Mouse (Mus musculus) sigmoid colon, adult 10 weeks (tissue): ENCODE data around the gene Gm136. TPM values are rescaled to one million over a fixed set of nuclear protein-coding genes. Genes with fewer than 3 reads are reported as not detected.

Source experiments
- polyA plus RNA-seq: library from polyadenylated mRNA; stranded (reverse); fragments of 350-450 nt; fragmentation: Illumina TruSeq; extraction: RNeasy Lipid Tissue Mini Kit (QIAGEN cat#74804); gene quantifications from one replicate; pipeline ENCODE4 v1.2.3, GENCODE M21; 2014; ENCODE audit warnings: low read depth, low replicate concordance

Gene Gm136
- polyA plus RNA-seq, result not detected

GRCm38 (mm10) chr4:34756163-34756562 lies at the start of gene Gm136:
Gene Gm136, minus strand, starts transcription at chr4:34756263.

DNA sequence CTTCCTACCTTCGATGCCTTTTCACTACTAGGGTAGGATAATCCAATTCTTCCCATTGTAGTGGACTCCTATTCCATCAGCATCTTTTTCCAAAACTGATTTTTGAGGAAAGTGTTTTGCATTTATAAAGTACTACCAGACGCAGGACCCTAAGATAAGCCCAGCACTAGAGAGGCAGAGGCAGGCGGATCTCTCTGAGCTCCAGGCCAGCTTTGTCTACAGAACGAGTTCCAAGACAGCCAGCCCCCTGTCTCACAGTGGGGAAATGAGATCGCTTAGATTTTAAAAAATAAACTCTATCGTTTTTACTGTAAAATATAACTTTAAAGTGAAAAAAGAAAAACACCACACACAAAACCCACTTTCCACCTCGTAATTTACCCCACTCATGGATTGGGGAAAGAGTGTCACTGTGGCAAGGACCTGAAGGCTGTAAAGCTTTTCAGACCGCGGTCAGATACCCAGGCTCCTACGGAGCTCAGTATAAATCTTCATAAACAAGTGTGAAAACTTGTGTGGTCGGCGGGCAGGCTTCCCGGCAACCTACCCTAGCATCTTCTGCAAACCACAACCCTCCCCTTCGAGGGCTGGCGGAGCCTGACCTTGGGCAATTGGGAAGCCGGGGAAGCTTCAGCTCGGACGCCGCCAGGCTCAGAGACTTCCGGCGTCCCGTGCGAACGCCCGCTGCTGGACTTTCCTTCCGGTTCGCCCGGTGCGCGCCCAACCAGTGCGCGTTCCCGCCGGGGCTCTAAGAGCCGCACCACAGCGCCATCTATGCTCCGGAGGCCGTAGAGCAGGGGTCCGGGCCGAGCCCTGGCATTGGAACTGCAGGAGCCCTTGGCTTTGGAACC lies 21.8 kb upstream of the Gm136 start, which contains the start of gene Smim8:
Gene Smim8, minus strand, starts transcription at position 747 of the 851 bp plus-strand sequence.

GRCm38 (mm10) chr4:34729851-34730341 lies 26.2 kb downstream of the Gm136 start, which contains the start of gene Cfap206:
Gene Cfap206, minus strand, starts transcription at chr4:34730206.

Other genes with a start within 250 kb of the Gm136 start
- gene Akirin2, start 205.3 kb downstream of the Gm136 start, polyA plus RNA-seq, result 132 TPM
- gene Orc3, start 141.3 kb downstream of the Gm136 start, polyA plus RNA-seq, result 93.2 TPM
- gene Rars2, start 141.3 kb downstream of the Gm136 start, polyA plus RNA-seq, result 77.3 TPM
- 401 TPM for gene Slc35a1, start 68.8 kb downstream of the Gm136 start, polyA plus RNA-seq
- 2.2 TPM for gene Cfap206, start 26.1 kb downstream of the Gm136 start, polyA plus RNA-seq
- 95.5 TPM for gene Smim8, start 22.2 kb upstream of the Gm136 start, polyA plus RNA-seq
- 82.6 TPM for gene Zfp292, start 126.7 kb upstream of the Gm136 start, polyA plus RNA-seq
- not detected for gene Cga, start 137.5 kb upstream of the Gm136 start, polyA plus RNA-seq